Comparison of ENCODE assay signal across 21 mouse cellular contexts in genomic region chr1:69349826-69350225, GRCm38 (mm10).
DNase-seq lines count a peak whose midpoint lies in the region; ATAC-seq lines count a peak whose summit lies in the region.
"Had no signal": no experiment of that assay in that cellular context is flagged by ENCODE, and none has a peak within 500 bp of the region (broad histone marks: within the 10 kb centered on the region; RNA-seq: fewer than 3 reads in every experiment).

No protein-coding gene starts in this region.

- DNase-seq in 416B (ENCODE audit: low read depth) (peak; percentile 28), MEL-GATA-1-ER (ENCODE audit: extremely low read depth, low read depth) (peak; percentile 41)
- no peak for DNase-seq in left cerebral cortex, adult 11 months (ENCODE audit: low spot score)
- DNase-seq in right cerebral cortex, postnatal 36 days (ENCODE audit: low spot score in 2 of 2): no peak
- DNase-seq in urinary bladder, postnatal 14 days (ENCODE audit: low spot score): no peak
- DNase-seq: adrenal gland, postnatal 10 days; adrenal gland, postnatal 25 days; cerebellum, adult 11 months; cerebellum, adult 18-20 months; cerebellum, adult 8-10 months; cerebellum, adult 9-11 months; cerebellum, postnatal 14 days; cerebellum, postnatal 36 days; forebrain, postnatal 0 days had no signal

- peak; percentile 69 for ATAC-seq in common myeloid progenitor, adult 5-6 weeks (replicated peaks; ENCODE audit: low read depth, poor library complexity, severe bottlenecking)
- peak; percentile 65 to 75 for ATAC-seq in hematopoietic stem cell, adult 5-6 weeks (replicated peaks in 1 of 2; ENCODE audit: insufficient read depth in 1 of 2, low FRiP score in 2 of 2, low TSS enrichment in 1 of 2, low read depth in 1 of 2, poor library complexity in 2 of 2, severe bottlenecking in 2 of 2)
- ATAC-seq in monocyte, adult 5-6 weeks (replicated peaks; ENCODE audit: insufficient number of reproducible peaks, low FRiP score, low TSS enrichment, poor library complexity, severe bottlenecking): no peak
- ATAC-seq: activated CD4-positive, CD25-positive, alpha-beta regulatory T cell, adult 4 months; forebrain, embryonic 13.5 days; forebrain, embryonic 15.5 days; forebrain, postnatal 0 days; Patski had no signal

Comparison
In these comparisons a context has a peak if more than half of its experiments do, and no peak if none do; other contexts are left out.
1. DNase-seq: peak in 416B (single experiment) and MEL-GATA-1-ER (single experiment); none in left cerebral cortex, adult 11 months (single experiment), right cerebral cortex, postnatal 36 days (0 of 2) and urinary bladder, postnatal 14 days (single experiment).